Mouse (Mus musculus) thymus, postnatal 36 days (tissue): ENCODE data around the gene Apof.
"Not testable (repeated sequence)": the region's sequence is repeated elsewhere in the genome, so short reads cannot be mapped to it uniquely, and the experiment has no call there.

Source experiments
- DNase-seq, 2 experiments: peaks; one replicate each; pipeline ENCODE4 v3.0.0; 2022; ENCODE audit warnings: mixed read lengths in 2 of 2

The Apof gene

GRCm38 (mm10) chr10:128259946-128260345 lies 8.5 kb upstream of the Apof start:
- DNase-seq: no peak

DNA sequence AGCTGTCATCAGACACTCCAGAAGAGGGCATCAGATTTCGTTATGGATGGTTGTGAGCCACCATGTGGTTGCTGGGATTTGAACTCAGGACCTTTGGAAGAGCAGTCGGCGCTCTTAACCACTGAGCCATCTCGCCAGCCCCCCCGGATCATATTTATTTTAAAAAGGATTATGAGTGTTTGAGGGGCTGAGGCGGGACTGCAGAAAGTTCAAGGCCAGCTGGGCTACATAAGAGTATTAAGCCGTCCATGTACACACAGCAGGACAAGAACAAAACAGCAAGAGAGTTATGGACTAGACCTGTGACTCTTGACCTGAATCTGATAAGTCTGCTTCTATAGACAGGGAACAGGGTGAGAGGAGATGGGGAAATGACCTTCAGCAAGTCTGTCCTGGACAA lies 8.1 kb upstream of the Apof start:
- DNase-seq: not testable (repeated sequence)

DNA sequence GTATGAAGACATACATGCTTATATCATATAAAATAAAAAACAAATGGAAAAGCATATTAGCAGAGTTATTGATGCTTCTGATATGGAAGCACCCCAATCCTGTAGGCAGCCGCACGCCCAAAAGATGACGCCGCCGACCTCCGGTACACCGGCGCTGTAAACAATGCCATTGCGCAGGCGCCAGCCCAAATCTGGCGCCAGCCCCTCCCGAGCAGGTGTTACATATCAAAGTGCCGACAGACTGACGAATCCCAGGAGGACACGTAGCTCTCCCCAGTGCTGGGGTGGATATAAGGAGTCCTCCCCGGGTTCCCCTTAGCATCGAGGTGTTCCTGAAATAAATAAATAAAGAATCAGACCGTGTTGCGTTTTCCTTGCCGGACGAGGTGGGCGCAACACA lies 6.2 kb upstream of the Apof start:
- no peak for DNase-seq

- no peak for DNase-seq
These were observed 4.8 kb upstream of the Apof start for GRCm38 (mm10) chr10:128263393-128264310.

- no peak for DNase-seq
These were observed 887 bp downstream of the Apof start for GRCm38 (mm10) chr10:128269206-128269910.

GRCm38 (mm10) chr10:128270287-128270841 lies 1.9 kb downstream of the Apof start, which contains the start of gene Stat2:
Gene Stat2 (plus strand): TSS chr10:128270559.
- DNase-seq: peak; percentile 93 to 96

- DNase-seq: no peak
These were observed 2.4 kb downstream of the Apof start for GRCm38 (mm10) chr10:128270866-128271265.

DNA sequence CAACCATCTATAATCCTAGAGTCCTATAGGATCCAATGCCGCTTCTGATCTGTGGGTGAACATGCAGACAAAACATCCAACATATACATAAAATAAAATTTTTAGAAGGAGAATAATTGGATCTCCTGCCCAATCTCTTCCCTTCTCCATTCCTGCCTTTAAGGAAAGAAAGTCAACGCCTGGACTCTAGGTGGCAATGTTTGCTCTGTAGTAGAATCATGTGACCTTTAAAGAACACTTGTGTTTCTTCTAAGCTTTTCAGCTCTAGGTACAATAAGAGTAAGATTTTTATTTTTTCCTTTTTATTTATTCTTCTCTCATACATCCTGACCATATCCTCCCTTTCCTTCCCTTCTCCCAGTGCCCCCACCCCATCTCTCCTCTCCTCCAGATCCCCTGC lies 3.4 kb downstream of the Apof start:
- DNase-seq: no peak

DNA sequence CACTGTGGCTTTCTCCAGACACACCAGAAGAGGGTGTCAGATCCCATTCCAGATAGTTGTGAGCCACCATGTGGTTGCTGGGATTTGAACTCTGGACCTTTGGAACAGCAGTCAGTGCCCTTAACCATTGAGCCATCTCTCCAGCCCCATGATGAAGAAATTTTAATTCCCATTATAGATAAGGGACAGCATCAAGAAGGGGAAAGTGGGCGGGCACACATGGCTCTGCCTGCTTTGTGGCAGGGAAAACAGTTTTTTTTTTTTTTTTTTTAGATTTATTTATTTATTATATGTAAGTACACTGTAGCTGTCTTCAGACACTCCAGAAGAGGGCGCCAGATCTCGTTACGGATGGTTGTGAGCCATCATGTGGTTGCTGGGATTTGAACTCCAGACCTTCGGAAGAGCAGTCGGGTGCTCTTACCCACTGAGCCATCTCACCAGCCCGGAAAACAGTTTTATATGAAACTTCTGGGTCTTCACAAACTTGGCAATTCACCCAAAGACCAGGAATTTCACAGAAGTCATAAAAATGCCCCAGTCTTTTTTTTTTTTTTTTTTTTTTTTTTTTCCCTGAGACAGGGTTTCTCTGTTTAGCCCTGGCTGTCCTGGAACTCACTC lies 4.5 kb downstream of the Apof start:
- DNase-seq: not testable (repeated sequence)

- DNase-seq: not testable (repeated sequence)
These were observed 6.9 kb downstream of the Apof start for GRCm38 (mm10) chr10:128275374-128275773.

DNA sequence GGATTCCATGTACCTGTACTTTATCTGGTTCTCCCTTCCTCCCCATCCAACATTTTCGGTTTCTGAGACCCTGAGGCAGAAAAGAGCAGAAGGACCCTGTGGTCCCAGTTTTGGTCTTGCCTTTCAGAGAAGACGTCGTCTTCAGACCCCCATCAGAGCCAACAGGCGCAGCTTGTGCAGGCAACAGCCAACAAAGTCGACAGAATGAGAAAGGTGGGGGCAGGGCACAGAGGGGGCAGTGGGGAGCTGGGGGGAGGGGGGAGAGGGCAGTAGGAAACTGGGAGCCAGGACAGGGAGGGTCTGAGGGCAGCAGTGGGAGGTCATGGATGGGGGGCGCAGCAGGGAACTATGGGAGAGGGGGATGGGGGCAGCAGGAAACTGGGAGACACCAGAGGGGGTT lies 9.7 kb downstream of the Apof start:
- no peak for DNase-seq

- DNase-seq: no peak
These were observed 12.5 kb downstream of the Apof start for GRCm38 (mm10) chr10:128280943-128281342.

- DNase-seq: no peak
These were observed 13.2 kb downstream of the Apof start for GRCm38 (mm10) chr10:128281682-128282081.

DNA sequence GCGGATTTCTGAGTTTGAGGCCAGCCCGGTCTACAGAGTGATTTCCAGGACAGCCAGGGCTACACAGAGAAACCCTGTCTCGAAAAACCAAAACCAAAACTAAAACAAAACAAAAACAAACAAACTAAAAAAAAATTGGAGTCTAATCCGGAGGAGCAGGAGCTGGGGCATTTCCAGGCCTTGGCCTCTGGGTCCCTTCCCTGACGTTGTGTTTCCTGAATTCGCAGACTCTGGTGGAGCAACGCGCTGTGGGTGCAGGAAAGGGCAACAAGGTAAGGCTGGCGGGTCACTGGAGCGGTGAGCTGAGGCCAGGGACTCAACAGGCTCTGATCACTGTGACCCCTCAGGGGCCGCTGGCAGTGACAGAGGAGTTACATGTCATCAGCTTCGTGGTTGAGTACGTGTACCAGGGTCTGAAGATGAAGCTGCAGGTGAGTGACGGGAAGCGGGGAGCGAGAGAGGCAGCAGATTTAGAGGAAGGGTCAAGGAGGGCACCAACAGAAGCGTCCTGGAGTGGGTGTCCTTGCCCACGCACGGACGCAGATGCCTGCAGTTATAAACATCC lies 14.5 kb downstream of the Apof start:
- DNase-seq: no peak

GRCm38 (mm10) chr10:128283604-128284579 lies 15.4 kb downstream of the Apof start:
- peak; percentile 51 to 56 for DNase-seq

GRCm38 (mm10) chr10:128290594-128290993 lies 22.1 kb downstream of the Apof start:
- not testable (repeated sequence) for DNase-seq

- no peak for DNase-seq
These were observed 28.1 kb downstream of the Apof start for GRCm38 (mm10) chr10:128296370-128297090.

- no peak for DNase-seq
These were observed 28.8 kb downstream of the Apof start for GRCm38 (mm10) chr10:128297221-128297620.

DNA sequence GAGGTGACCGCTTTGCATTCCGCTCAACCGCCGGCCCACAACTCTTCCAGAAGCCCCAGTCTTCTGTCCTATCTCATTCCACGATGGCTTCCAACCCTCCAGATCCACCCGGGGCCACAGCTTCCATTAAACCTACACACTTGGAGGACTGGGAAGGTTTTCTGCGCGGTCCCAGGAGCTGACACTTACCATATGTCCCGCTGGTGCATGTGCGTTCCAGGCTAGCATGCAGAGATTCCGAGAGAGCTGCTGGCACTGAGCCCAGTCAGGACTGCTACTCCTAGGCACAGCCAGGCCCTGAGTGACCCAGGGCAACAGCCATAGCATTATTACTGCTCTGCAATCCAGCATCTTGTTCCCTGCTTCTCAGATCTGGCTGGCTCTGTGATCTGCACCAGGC lies 29.2 kb downstream of the Apof start:
- DNase-seq: no peak

- DNase-seq: no peak
These were observed 29.8 kb downstream of the Apof start for GRCm38 (mm10) chr10:128298243-128298642.

DNA sequence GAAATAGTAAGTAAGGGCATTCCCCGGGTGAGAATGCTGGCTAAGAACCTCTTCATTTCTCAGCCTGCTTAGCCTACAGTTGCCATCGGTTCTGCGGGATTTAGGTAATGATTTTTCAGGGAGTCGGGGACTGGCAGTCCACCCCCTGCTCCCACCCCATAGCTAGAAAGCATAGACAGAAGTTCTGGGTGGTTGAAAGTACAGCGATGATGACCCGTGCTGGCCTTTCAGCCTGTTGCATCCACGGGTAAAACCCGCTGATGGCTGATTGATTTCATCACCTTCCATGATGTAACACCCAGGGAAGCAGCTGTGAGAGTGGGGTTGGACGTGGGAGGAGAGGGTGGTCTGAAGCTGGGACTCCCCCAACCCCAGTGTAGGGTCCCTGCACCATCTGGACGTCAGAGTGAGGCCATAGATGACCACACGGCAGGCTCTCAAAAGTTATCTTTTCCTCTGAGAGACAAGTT lies 30.3 kb downstream of the Apof start, which contains the start of gene Il23a:
Il23a (minus strand) TSS at position 51 of the 470 bp plus-strand sequence.
- DNase-seq: no peak
